Mouse (Mus musculus): ENCODE results near the gene Dnmt3c. TPM values are rescaled to one million over a fixed set of nuclear protein-coding genes. Genes with fewer than 3 reads are reported as not detected.

Dnmt3c gene
- polyA plus RNA-seq (2021; fragmentation: Nextera tagmentation), result 0.06 and 0.16 TPM in 2 replicates
- long read RNA-seq, experiment 1, partial matches to known transcripts, result 0 of 2 reads
- long read RNA-seq, experiment 1, other reads (novel, unspliced or antisense), result 2 of 2 reads
- long read RNA-seq, experiment 2, partial matches to known transcripts, result 0 of 1 reads
- long read RNA-seq, experiment 2, other reads (novel, unspliced or antisense), result 1 of 1 reads

GRCm38 (mm10) chr2:153696352-153696751 is at the start of gene Dnmt3c:
Dnmt3c (plus strand) TSS chr2:153696652.

GRCm38 (mm10) chr2:153649298-153650013 is 47.0 kb upstream of the Dnmt3c start, which contains the start of gene Dnmt3b:
Dnmt3b (plus strand) TSS chr2:153649450.

GRCm38 (mm10) chr2:153740500-153741436 is 44.3 kb downstream of the Dnmt3c start, which contains the start of gene Mapre1:
Mapre1 (plus strand) TSS chr2:153741274.

Other genes starting within 250 kb of the Dnmt3c start
- gene 4930404H24Rik, start 203.9 kb upstream of the Dnmt3c start, polyA plus RNA-seq (2021; fragmentation: Nextera tagmentation), result not detected in 2 replicates
- gene Nol4l, start 166.7 kb upstream of the Dnmt3c start, polyA plus RNA-seq (2021; fragmentation: Nextera tagmentation), result 10.8 and 15.0 TPM in 2 replicates
- 30.4 and 40.1 TPM in 2 replicates for gene Commd7, start 63.9 kb upstream of the Dnmt3c start, polyA plus RNA-seq (2021; fragmentation: Nextera tagmentation)
- 0.11 TPM in 2 replicates for gene Dnmt3b, start 47.2 kb upstream of the Dnmt3c start, polyA plus RNA-seq (2021; fragmentation: Nextera tagmentation)
- 80.6 and 106 TPM in 2 replicates for gene Mapre1, start 44.6 kb downstream of the Dnmt3c start, polyA plus RNA-seq (2021; fragmentation: Nextera tagmentation)
- gene Efcab8, start 83.3 kb downstream of the Dnmt3c start, polyA plus RNA-seq (2021; fragmentation: Nextera tagmentation), result not detected in 2 replicates
- gene Sun5, start 174.4 kb downstream of the Dnmt3c start, polyA plus RNA-seq (2021; fragmentation: Nextera tagmentation), result not detected in 2 replicates
- gene Bpifb2, start 178.4 kb downstream of the Dnmt3c start, polyA plus RNA-seq (2021; fragmentation: Nextera tagmentation), result not detected in 2 replicates
- not detected in 2 replicates for gene Bpifb6, start 203.7 kb downstream of the Dnmt3c start, polyA plus RNA-seq (2021; fragmentation: Nextera tagmentation)
- gene Bpifb3, start 221.6 kb downstream of the Dnmt3c start, polyA plus RNA-seq (2021; fragmentation: Nextera tagmentation), result 0.18 TPM in 1 of 2 replicates, not detected in the other
- 0.10 and 0.17 TPM in 2 replicates for gene Bpifb4, start 241.6 kb downstream of the Dnmt3c start, polyA plus RNA-seq (2021; fragmentation: Nextera tagmentation)

Data from left cerebral cortex, adult 6 months (tissue).